Mouse (Mus musculus) c-Kit-positive CD71-positive TER-119-negative erythroid progenitor cells, embryonic 14.5 days (primary cell): Measurements from ENCODE around the gene Lsg1.
A peak's percentile ranks its signal among the peaks of the same experiment; 100 is the strongest.

Experiments
- DNase-seq: peaks from one replicate; pipeline ENCODE4 v3.0.0-alpha.2; 2013; ENCODE audit warnings: low read depth

Lsg1 gene

GRCm38 (mm10) chr16:30600431-30601045, 13.1 kb upstream of the Lsg1 start:
- no peak for DNase-seq

- peak; percentile 42 for DNase-seq
Measured at GRCm38 (mm10) chr16:30599491-30600268, 12.3 kb upstream of the Lsg1 start, which contains the start of gene Fam43a. Gene Fam43a, plus strand, starts transcription at chr16:30599723.

GRCm38 (mm10) chr16:30596959-30597681, 9.7 kb upstream of the Lsg1 start:
- DNase-seq = peak; percentile 63

GRCm38 (mm10) chr16:30595835-30596557, 8.6 kb upstream of the Lsg1 start:
- DNase-seq = no peak

- no peak for DNase-seq
Measured at GRCm38 (mm10) chr16:30595356-30595755, 8.0 kb upstream of the Lsg1 start.

- DNase-seq = no peak
Measured at GRCm38 (mm10) chr16:30591990-30592389, 4.6 kb upstream of the Lsg1 start.

GRCm38 (mm10) chr16:30590264-30591209, 3.1 kb upstream of the Lsg1 start:
- DNase-seq = no peak

- DNase-seq = no peak
Measured at GRCm38 (mm10) chr16:30586935-30587493, 378 bp downstream of the Lsg1 start.

GRCm38 (mm10) chr16:30580765-30581164, 6.6 kb downstream of the Lsg1 start:
- no peak for DNase-seq

- DNase-seq = no peak
Measured at GRCm38 (mm10) chr16:30576392-30576791, 11.0 kb downstream of the Lsg1 start.

GRCm38 (mm10) chr16:30575815-30576214, 11.6 kb downstream of the Lsg1 start:
- DNase-seq = no peak

GRCm38 (mm10) chr16:30572239-30572638, 15.2 kb downstream of the Lsg1 start:
- DNase-seq = no peak

- no peak for DNase-seq
Measured at GRCm38 (mm10) chr16:30571378-30571777, 16.0 kb downstream of the Lsg1 start.

- DNase-seq = no peak
Measured at GRCm38 (mm10) chr16:30570173-30570572, 17.2 kb downstream of the Lsg1 start.

- DNase-seq = peak; percentile 48
Measured at GRCm38 (mm10) chr16:30565631-30566030, 21.8 kb downstream of the Lsg1 start.

GRCm38 (mm10) chr16:30560601-30561000, 26.8 kb downstream of the Lsg1 start:
- DNase-seq = no peak

GRCm38 (mm10) chr16:30559312-30559992, 27.9 kb downstream of the Lsg1 start:
- no peak for DNase-seq

GRCm38 (mm10) chr16:30554109-30554508, 33.3 kb downstream of the Lsg1 start:
- no peak for DNase-seq

- no peak for DNase-seq
Measured at GRCm38 (mm10) chr16:30552621-30553338, 34.6 kb downstream of the Lsg1 start.
